9 mouse cellular contexts compared by ENCODE assay signal in genomic region chr1:187974396-187974795, GRCm38 (mm10).
DNase-seq lines count a peak whose midpoint lies in the region; ATAC-seq and TF ChIP-seq lines count a peak whose summit lies in the region.
"Had no signal": no experiment of that assay in that cellular context is flagged by ENCODE, and none has a peak within 500 bp of the region (broad histone marks: within the 10 kb centered on the region; RNA-seq: fewer than 3 reads in every experiment).

No protein-coding gene starts in this region.

- H3K36me3 ChIP-seq in forebrain, embryonic 14.5 days (ENCODE audit: control insufficient read depth, insufficient read depth, low read length) = no peaks in the 10 kb centered on the region
- H3K36me3 ChIP-seq: limb, embryonic 12.5 days had no signal

- H3K4me2 ChIP-seq in forebrain, embryonic 14.5 days (ENCODE audit: low read length) = no peak overlapping the region
- H3K4me2 ChIP-seq: limb, embryonic 12.5 days had no signal

- no peaks in the 10 kb centered on the region for H3K9me3 ChIP-seq in forebrain, embryonic 14.5 days (replicated peaks; ENCODE audit: control insufficient read depth, low read length)
- H3K9me3 ChIP-seq: limb, embryonic 12.5 days had no signal

- ATAC-seq in forebrain, embryonic 14.5 days = peak; percentile 76

- no peaks in the 10 kb centered on the region for H3K4me1 ChIP-seq in forebrain, embryonic 14.5 days (ENCODE audit: control insufficient read depth, insufficient read depth, low read length)
- H3K4me1 ChIP-seq: limb, embryonic 12.5 days had no signal

- peaks cover 17% of the 10 kb centered on the region; the same call in 1 of the 2 replicates for H3K27me3 ChIP-seq in forebrain, embryonic 14.5 days (replicated peaks; ENCODE audit: control insufficient read depth, insufficient read depth, low read length)

- H3K9ac ChIP-seq in forebrain, embryonic 14.5 days (ENCODE audit: low read length) = no peak overlapping the region
- H3K9ac ChIP-seq: limb, embryonic 12.5 days had no signal

- peak; percentile 74 for TF ChIP-seq CTCF in layer of hippocampus, adult 2 months (conservative IDR thresholded peaks at IDR 0.05)

- peak; percentile 25 for DNase-seq in 3T3-L1 (ENCODE audit: low read depth, low spot score)
- peak; percentile 59 for DNase-seq in adrenal gland, postnatal 14 days
- DNase-seq in forebrain, embryonic 14.5 days (ENCODE audit: low spot score) = peak; percentile 85
- peak; percentile 30 to 40 for DNase-seq in heart, postnatal 36 days
- DNase-seq in layer of hippocampus, adult 2 months (ENCODE audit: low spot score in 2 of 2) = peak; percentile 34 to 55
- peak; percentile 42 for DNase-seq in lung, postnatal 14 days
- DNase-seq in right cerebral cortex, postnatal 14 days = peak; percentile 53
- DNase-seq in urinary bladder, adult 18-20 months (ENCODE audit: low spot score in 2 of 2) = no peak

- H3K27ac ChIP-seq in forebrain, embryonic 14.5 days (ENCODE audit: low read depth, low read length) = no peak overlapping the region
- H3K27ac ChIP-seq in layer of hippocampus, adult 2 months = no peak overlapping the region
- H3K27ac ChIP-seq: limb, embryonic 12.5 days had no signal

- intact Hi-C loops in heart, postnatal 36 days (cut with DNase I) = loop anchor here (2.0 to 10.0 kb wide), 4 partner anchors 52 to 840 kb away; partner anchors contain the start of gene Esrrg

- H3K4me3 ChIP-seq in forebrain, embryonic 14.5 days (ENCODE audit: low read depth, low read length) = no peak overlapping the region
- no peak overlapping the region for H3K4me3 ChIP-seq in layer of hippocampus, adult 2 months
- H3K4me3 ChIP-seq: limb, embryonic 12.5 days had no signal

- 11% methylated on average over 9 of the region's 9 CpGs for WGBS in forebrain, embryonic 14.5 days

Comparison
In these comparisons a context has a peak if more than half of its experiments do, and no peak if none do; other contexts are left out.
1. DNase-seq: peak in 3T3-L1 (single experiment), adrenal gland, postnatal 14 days (single experiment), forebrain, embryonic 14.5 days (single experiment), heart, postnatal 36 days (2 of 2), layer of hippocampus, adult 2 months (2 of 2), lung, postnatal 14 days (single experiment) and right cerebral cortex, postnatal 14 days (single experiment); none in urinary bladder, adult 18-20 months (0 of 2).